Mouse (Mus musculus) subcutaneous adipose tissue, adult 2 months (tissue): ENCODE data around the gene BC030867. TPM values are rescaled to one million over a fixed set of nuclear protein-coding genes. Genes with fewer than 3 reads are reported as not detected.

Experiments
- polyA plus RNA-seq: library from polyadenylated mRNA; depleted of rRNA; stranded (reverse); fragments of >200 nt; gene quantifications from 2 replicates; pipeline ENCODE4 v1.2.3, GENCODE M21; 2012; ENCODE audit warnings: low replicate concordance; rRNA removed

Gene BC030867
- polyA plus RNA-seq, result 0.63 and 4.8 TPM in 2 replicates

GRCm38 (mm10) chr11:102248630-102249230 is at the start of gene BC030867:
Gene BC030867, plus strand, starts transcription at chr11:102248882.

GRCm38 (mm10) chr11:102230006-102230741 is 18.5 kb upstream of the BC030867 start, which contains the start of gene Hdac5:
Gene Hdac5, minus strand, starts transcription at chr11:102230166.

GRCm38 (mm10) chr11:102268520-102269244 is 20.0 kb downstream of the BC030867 start, which contains the start of gene Asb16:
Gene Asb16, plus strand, starts transcription at chr11:102268743.

GRCm38 (mm10) chr11:102284501-102285094 is 35.9 kb downstream of the BC030867 start, which contains the start of gene Tmub2:
Gene Tmub2, plus strand, starts transcription at chr11:102284931.

GRCm38 (mm10) chr11:102296491-102297472 is 48.1 kb downstream of the BC030867 start, which contains the start of gene Atxn7l3:
Gene Atxn7l3, minus strand, starts transcription at chr11:102296631.

Other genes starting within 250 kb of the BC030867 start
- gene Mpp3, start 220.4 kb upstream of the BC030867 start, polyA plus RNA-seq, result 5.0 and 8.7 TPM in 2 replicates
- 68.3 and 284 TPM in 2 replicates for gene Cd300lg, start 207.4 kb upstream of the BC030867 start, polyA plus RNA-seq
- 12.6 and 13.1 TPM in 2 replicates for gene Mpp2, start 160.4 kb upstream of the BC030867 start, polyA plus RNA-seq
- gene Ppy, start 147.6 kb upstream of the BC030867 start, polyA plus RNA-seq, result not detected in 2 replicates
- gene Pyy, start 141.1 kb upstream of the BC030867 start, polyA plus RNA-seq, result not detected in 2 replicates
- not detected in 2 replicates for gene Nags, start 103.4 kb upstream of the BC030867 start, polyA plus RNA-seq
- 18.7 and 31.1 TPM in 2 replicates for gene Tmem101, start 92.5 kb upstream of the BC030867 start, polyA plus RNA-seq
- 47.8 and 68.5 TPM in 2 replicates for gene Lsm12, start 63.6 kb upstream of the BC030867 start, polyA plus RNA-seq
- gene G6pc3, start 59.3 kb upstream of the BC030867 start, polyA plus RNA-seq, result 111 and 119 TPM in 2 replicates
- 96.1 and 120 TPM in 2 replicates for gene Hdac5, start 18.7 kb upstream of the BC030867 start, polyA plus RNA-seq
- 0.36 and 0.50 TPM in 2 replicates for gene Asb16, start 19.9 kb downstream of the BC030867 start, polyA plus RNA-seq
- gene Tmub2, start 36.0 kb downstream of the BC030867 start, polyA plus RNA-seq, result 64.4 and 68.1 TPM in 2 replicates
- gene Atxn7l3, start 47.7 kb downstream of the BC030867 start, polyA plus RNA-seq, result 30.8 and 53.3 TPM in 2 replicates
- 21.4 and 45.7 TPM in 2 replicates for gene Ubtf, start 70.9 kb downstream of the BC030867 start, polyA plus RNA-seq
- 0.08 and 0.10 TPM in 2 replicates for gene Slc4a1, start 117.3 kb downstream of the BC030867 start, polyA plus RNA-seq
- 0.83 and 3.7 TPM in 2 replicates for gene Rundc3a, start 144.5 kb downstream of the BC030867 start, polyA plus RNA-seq
- 493 and 498 TPM in 2 replicates for gene Slc25a39, start 159.1 kb downstream of the BC030867 start, polyA plus RNA-seq
- 332 and 384 TPM in 2 replicates for gene Grn, start 181.4 kb downstream of the BC030867 start, polyA plus RNA-seq
- gene Fam171a2, start 198.8 kb downstream of the BC030867 start, polyA plus RNA-seq, result 10.4 and 71.8 TPM in 2 replicates
- 5.7 and 10.0 TPM in 2 replicates for gene Itga2b, start 221.2 kb downstream of the BC030867 start, polyA plus RNA-seq